In the genomic region with DNA sequence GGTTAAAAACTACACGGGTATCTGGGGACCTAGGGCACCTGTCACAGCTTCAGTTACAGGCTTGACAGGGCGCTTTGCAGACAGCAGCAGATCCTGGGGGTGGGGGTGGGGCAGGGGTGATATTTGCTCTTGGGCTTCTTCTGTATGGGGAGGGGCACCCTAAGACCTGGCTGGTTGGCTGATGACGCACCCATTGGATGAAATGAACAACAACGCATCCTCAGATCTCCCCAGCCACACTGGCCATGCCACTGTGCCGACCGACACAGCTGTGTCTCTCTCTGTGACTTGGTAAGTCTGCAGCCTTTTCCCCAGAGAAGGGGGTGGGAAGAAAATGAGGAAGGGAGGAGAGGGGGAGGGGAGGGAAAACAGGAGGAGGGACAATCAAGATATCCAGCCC, we compare ENCODE assay signal across 14 mouse cellular contexts.
DNase-seq lines count a peak whose midpoint lies in the region; ATAC-seq and TF ChIP-seq lines count a peak whose summit lies in the region.
"Had no signal": no experiment of that assay in that cellular context is flagged by ENCODE, and none has a peak within 500 bp of the region (broad histone marks: within the 10 kb centered on the region; RNA-seq: fewer than 3 reads in every experiment).

No protein-coding gene starts in this region.

- peak overlapping the region; percentile 30 for H3K4me2 ChIP-seq in hindbrain, embryonic 12.5 days (replicated peaks)
- no peak overlapping the region; the same call in 1 of the 2 replicates for H3K4me2 ChIP-seq in hindbrain, embryonic 16.5 days (ENCODE audit: low read length)
- H3K4me2 ChIP-seq in forebrain, embryonic 11.5 days (ENCODE audit: low read depth, low read length, severe bottlenecking) = peak overlapping the region; percentile 34; the same call in 1 of the 2 replicates
- H3K4me2 ChIP-seq in neural tube, embryonic 13.5 days = 0 out of 2 replicates have a peak overlapping the region, but pooled peaks have one; percentile 9
- H3K4me2 ChIP-seq: liver, embryonic 15.5 days had no signal

- no peak overlapping the region for H3K9ac ChIP-seq in hindbrain, embryonic 12.5 days
- H3K9ac ChIP-seq in hindbrain, embryonic 16.5 days (ENCODE audit: low read depth, low read length) = no peak overlapping the region
- peak overlapping the region; percentile 20; the same call in 1 of the 2 replicates for H3K9ac ChIP-seq in forebrain, embryonic 11.5 days (ENCODE audit: low read length)
- H3K9ac ChIP-seq in neural tube, embryonic 13.5 days = no peak overlapping the region
- H3K9ac ChIP-seq: liver, embryonic 15.5 days had no signal

- H3K36me3 ChIP-seq in hindbrain, embryonic 12.5 days = no peaks in the 10 kb centered on the region
- H3K36me3 ChIP-seq in hindbrain, embryonic 16.5 days (ENCODE audit: control insufficient read depth, insufficient read depth, low read length) = no peaks in the 10 kb centered on the region
- no peaks in the 10 kb centered on the region for H3K36me3 ChIP-seq in forebrain, embryonic 11.5 days (ENCODE audit: control insufficient read depth, insufficient read depth, low read length)
- no peaks in the 10 kb centered on the region for H3K36me3 ChIP-seq in neural tube, embryonic 13.5 days
- H3K36me3 ChIP-seq: liver, embryonic 15.5 days had no signal

- no peak overlapping the region for H3K4me3 ChIP-seq in hindbrain, embryonic 12.5 days
- no peak overlapping the region for H3K4me3 ChIP-seq in hindbrain, embryonic 16.5 days (ENCODE audit: low read length)
- no peak overlapping the region for H3K4me3 ChIP-seq in forebrain, embryonic 11.5 days (ENCODE audit: low read depth, low read length)
- H3K4me3 ChIP-seq in neural tube, embryonic 13.5 days = no peak overlapping the region
- no peak overlapping the region for H3K4me3 ChIP-seq in left cerebral cortex, adult 2 months
- H3K4me3 ChIP-seq: liver, embryonic 15.5 days had no signal

- 2% methylated on average over 6 of the region's 6 CpGs for WGBS in hindbrain, embryonic 12.5 days
- WGBS in hindbrain, embryonic 16.5 days = 8% methylated on average over 6 of the region's 6 CpGs
- WGBS in forebrain, embryonic 11.5 days = 6% methylated on average over 6 of the region's 6 CpGs
- WGBS in neural tube, embryonic 13.5 days = 5% methylated on average over 6 of the region's 6 CpGs

- H3K27ac ChIP-seq in hindbrain, embryonic 12.5 days = no peak overlapping the region
- no peak overlapping the region for H3K27ac ChIP-seq in hindbrain, embryonic 16.5 days (ENCODE audit: low read depth, low read length)
- peak overlapping the region; percentile 57 for H3K27ac ChIP-seq in forebrain, embryonic 11.5 days (ENCODE audit: low read depth, low read length)
- no peak overlapping the region for H3K27ac ChIP-seq in neural tube, embryonic 13.5 days (replicated peaks)
- no peak overlapping the region for H3K27ac ChIP-seq in left cerebral cortex, adult 2 months
- H3K27ac ChIP-seq: liver, embryonic 15.5 days had no signal

- peak; percentile 67 for DNase-seq in forebrain, embryonic 11.5 days (ENCODE audit: low spot score)
- peak; percentile 32 for DNase-seq in forelimb bud, embryonic 11.5 days (ENCODE audit: low read depth, low spot score)
- no peak for DNase-seq in kidney, adult 11 months
- DNase-seq in left cerebral cortex, adult 2 months (ENCODE audit: extremely low spot score in 1 of 2, low spot score in 2 of 2) = no peak
- DNase-seq: gastrocnemius, postnatal 25 days; heart, postnatal 10 days; kidney, postnatal 14 days; lung, postnatal 36 days; thymus, postnatal 14 days had no signal

- no peak for TF ChIP-seq CTCF in left cerebral cortex, adult 2 months (IDR thresholded peaks at IDR 0.05)

- intact Hi-C loops in left cerebral cortex, adult 2 months (cut with DNase I) = no loop called here

- H3K27me3 ChIP-seq in hindbrain, embryonic 12.5 days = peaks cover 55% of the 10 kb centered on the region
- peaks cover 15% of the 10 kb centered on the region for H3K27me3 ChIP-seq in hindbrain, embryonic 16.5 days (replicated peaks; ENCODE audit: control insufficient read depth, insufficient read depth, low read length)
- H3K27me3 ChIP-seq in forebrain, embryonic 11.5 days (ENCODE audit: control insufficient read depth, insufficient read depth, low read length) = no peaks in the 10 kb centered on the region
- peaks cover 43% of the 10 kb centered on the region for H3K27me3 ChIP-seq in neural tube, embryonic 13.5 days

- ATAC-seq in hindbrain, embryonic 12.5 days (ENCODE audit: low FRiP score) = peak; percentile 52; the same call in 1 of the 2 replicates
- no peak for ATAC-seq in hindbrain, embryonic 16.5 days
- ATAC-seq in forebrain, embryonic 11.5 days (replicated peaks; ENCODE audit: low FRiP score) = peak; percentile 70
- ATAC-seq in neural tube, embryonic 13.5 days (ENCODE audit: low read depth) = no peak
- ATAC-seq: intestine, embryonic 16.5 days had no signal

- peaks cover 19% of the 10 kb centered on the region for H3K4me1 ChIP-seq in hindbrain, embryonic 12.5 days
- H3K4me1 ChIP-seq in hindbrain, embryonic 16.5 days (ENCODE audit: control insufficient read depth, insufficient read depth, low read depth, low read length) = no peaks in the 10 kb centered on the region
- H3K4me1 ChIP-seq in forebrain, embryonic 11.5 days (replicated peaks; ENCODE audit: control insufficient read depth, insufficient read depth, low read length) = peaks cover 19% of the 10 kb centered on the region
- H3K4me1 ChIP-seq in neural tube, embryonic 13.5 days (replicated peaks) = peaks cover 15% of the 10 kb centered on the region
- H3K4me1 ChIP-seq: liver, embryonic 15.5 days had no signal

- no peaks in the 10 kb centered on the region for H3K9me3 ChIP-seq in hindbrain, embryonic 12.5 days (replicated peaks)
- peaks cover 3% of the 10 kb centered on the region; the same call in 1 of the 2 replicates for H3K9me3 ChIP-seq in hindbrain, embryonic 16.5 days (ENCODE audit: control insufficient read depth, low read length)
- H3K9me3 ChIP-seq in forebrain, embryonic 11.5 days (ENCODE audit: control insufficient read depth, low read length) = no peaks in the 10 kb centered on the region
- H3K9me3 ChIP-seq in neural tube, embryonic 13.5 days = no peaks in the 10 kb centered on the region
- H3K9me3 ChIP-seq: liver, embryonic 15.5 days had no signal

Comparison
In these comparisons a context has a peak if more than half of its experiments do, and no peak if none do; other contexts are left out.
1. ATAC-seq: peak in hindbrain, embryonic 12.5 days (single experiment) and forebrain, embryonic 11.5 days (single experiment); none in hindbrain, embryonic 16.5 days (single experiment) and neural tube, embryonic 13.5 days (single experiment).
2. DNase-seq: peak in forebrain, embryonic 11.5 days (single experiment) and forelimb bud, embryonic 11.5 days (single experiment); none in kidney, adult 11 months (single experiment) and left cerebral cortex, adult 2 months (0 of 2).